Mouse (Mus musculus): ENCODE data around the gene Tmem238. TPM values are rescaled to one million over a fixed set of nuclear protein-coding genes. Genes with fewer than 3 reads are reported as not detected.
"Not testable (repeated sequence)": the region's sequence is repeated elsewhere in the genome, so short reads cannot be mapped to it uniquely, and the experiment has no call there.

The Tmem238 gene
- 10 to 100 TPM; 10.4 to 11.3 TPM for total RNA-seq (2021)
- long read RNA-seq, experiment 1, transcript Tmem238-201 (2 exons, 1,375 nt): major isoform, 60 of 68 reads
- long read RNA-seq, experiment 1, partial matches to known transcripts: 0 of 68 reads
- long read RNA-seq, experiment 1, other reads (novel, unspliced or antisense): 4 of 68 reads
- long read RNA-seq, experiment 2, transcript Tmem238-201 (2 exons, 1,375 nt): major isoform, 30 of 31 reads
- long read RNA-seq, experiment 2, partial matches to known transcripts: 0 of 31 reads
- long read RNA-seq, experiment 2, other reads (novel, unspliced or antisense): 1 of 31 reads

DNA sequence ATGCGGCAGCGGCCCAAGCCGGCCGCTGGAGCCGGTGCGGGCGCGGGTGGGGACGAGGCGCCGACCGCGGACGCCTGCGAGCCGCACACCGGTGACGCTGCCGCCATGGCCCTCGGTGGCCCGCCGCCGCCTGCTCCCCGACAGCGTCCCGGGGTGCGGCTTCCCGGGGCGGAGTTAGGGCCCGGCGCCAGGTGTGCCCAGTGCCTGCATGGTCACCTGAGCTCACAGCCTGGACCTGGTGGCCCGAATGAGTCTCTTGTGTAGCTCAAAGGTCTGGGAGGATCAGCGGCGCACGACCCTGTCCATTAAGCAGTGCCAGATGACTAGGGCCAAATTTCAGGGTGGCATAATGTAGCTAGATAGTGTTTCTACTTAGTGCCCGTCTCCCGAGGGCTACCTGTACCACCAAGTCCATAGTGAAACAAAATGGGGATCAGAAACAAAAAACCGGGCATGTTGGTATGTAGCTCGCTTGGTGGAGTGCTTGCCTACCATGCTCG lies at the start of gene Tmem238:
Gene Tmem238, minus strand, starts transcription at position 221 of the 500 bp plus-strand sequence.
- DNase-seq: peak; percentile 77

DNA sequence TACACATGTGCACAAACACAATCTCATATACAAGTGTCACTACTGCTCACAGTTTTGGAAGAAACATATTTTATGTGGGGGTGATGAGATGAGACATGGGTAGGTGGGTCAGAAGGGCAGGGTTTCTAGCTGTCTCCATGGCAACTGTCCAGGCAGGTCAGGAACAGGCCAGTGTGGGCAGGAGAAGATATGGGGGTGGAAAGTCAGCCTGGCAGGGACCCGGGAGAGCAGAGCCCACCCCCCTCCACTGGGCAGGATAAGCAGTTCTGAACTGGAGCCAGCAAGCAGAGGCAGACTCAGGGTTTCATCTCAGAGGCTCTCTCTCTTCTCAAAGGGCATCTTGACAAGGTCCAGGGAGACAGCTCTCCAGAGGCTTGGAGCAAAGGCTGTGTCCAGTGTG lies 48.2 kb upstream of the Tmem238 start:
- DNase-seq: no peak

DNA sequence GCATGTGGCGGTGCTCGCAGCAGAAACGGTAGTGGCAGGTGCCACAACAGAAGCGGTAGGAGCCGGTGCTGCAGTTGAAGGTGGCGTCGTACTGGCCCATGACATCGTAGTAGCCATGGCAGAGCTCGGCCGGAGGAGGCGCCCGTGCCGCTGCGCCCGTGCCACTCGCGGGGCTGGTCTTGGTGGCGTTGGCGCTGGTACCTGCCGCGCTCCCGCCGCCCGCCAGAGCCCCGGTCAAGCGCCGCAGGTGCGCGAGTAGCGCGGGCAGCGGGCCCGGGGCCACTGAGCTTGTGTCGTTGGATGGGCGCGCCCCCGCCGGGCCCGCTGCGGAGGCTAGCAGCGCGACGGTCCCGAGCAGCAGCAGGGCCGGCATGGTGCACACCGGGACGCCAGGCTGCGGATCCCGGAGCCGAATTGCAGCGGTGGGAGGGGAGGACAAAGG lies 46.9 kb upstream of the Tmem238 start:
- DNase-seq: peak; percentile 80

DNA sequence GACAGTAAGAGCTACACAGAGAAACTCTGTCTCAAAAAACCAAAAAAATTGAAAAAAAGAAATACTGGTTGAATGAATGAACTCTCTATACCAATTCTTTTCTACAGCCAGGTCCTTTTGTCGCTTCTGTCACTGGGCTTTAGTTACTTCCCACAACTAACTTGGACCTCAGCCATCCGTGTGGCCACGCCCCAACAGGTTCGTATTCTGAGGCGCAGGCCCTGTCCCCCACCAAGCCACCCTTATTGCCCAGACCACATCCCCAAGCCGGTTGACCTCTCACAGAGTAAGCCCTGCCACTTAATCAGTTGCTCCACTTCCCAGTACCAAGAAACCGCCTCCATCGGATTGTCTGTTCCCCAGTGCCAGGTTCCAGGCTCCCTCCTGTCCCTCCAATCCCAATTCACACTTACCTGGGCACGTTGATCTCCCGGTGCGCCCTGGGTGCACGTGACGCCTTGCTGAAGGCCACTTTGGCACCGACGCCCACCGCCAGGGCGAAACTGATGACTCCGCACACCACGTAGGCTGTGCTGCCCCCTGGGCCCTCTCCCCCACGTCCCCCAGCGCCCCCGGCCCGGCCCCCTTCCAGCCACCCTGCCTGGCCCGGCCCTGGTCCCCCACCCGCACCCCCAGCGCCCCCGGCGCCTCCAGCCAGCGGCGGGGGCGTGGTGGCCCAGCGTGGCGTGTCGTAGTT lies 46.3 kb upstream of the Tmem238 start:
- DNase-seq: no peak

DNA sequence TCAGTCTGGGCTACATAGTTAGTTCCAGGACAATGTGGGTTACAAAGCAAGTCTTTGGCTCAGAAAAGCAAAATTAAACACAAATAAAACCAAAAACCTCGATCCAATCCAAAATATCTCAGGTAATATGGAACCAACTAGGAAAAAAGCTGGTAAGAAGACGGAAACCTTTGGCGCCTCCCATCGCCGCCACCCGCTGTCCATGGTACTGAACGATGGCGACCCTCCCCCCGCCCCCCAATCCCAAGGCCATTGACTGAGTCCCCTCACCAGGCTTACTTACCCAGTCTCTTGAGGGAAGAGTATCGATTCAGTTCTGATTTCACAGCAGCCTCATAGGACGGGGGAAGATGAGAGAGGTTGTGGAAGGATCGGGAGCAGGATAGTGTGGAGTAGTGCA lies 41.0 kb upstream of the Tmem238 start:
- DNase-seq: no peak

DNA sequence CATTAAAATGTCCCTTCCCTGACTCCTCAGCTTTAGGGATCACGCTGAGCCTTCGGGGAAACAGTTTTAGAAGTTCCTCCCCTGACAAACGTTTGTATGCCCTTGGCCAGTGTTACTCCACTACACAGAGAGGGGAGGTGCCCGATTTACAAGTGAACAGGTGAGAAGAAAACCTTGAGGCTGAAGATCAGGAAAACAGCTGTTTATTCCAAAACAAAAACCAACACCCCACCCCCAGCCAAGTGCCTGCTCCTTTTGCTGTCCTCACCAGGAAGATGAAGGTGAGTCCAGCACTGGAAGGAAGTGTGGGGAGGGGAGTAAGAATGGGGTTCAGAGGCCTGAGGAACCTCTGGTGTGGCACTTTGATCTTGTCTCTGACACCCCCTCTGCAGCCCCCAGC lies 35.9 kb upstream of the Tmem238 start:
- no peak for DNase-seq

DNA sequence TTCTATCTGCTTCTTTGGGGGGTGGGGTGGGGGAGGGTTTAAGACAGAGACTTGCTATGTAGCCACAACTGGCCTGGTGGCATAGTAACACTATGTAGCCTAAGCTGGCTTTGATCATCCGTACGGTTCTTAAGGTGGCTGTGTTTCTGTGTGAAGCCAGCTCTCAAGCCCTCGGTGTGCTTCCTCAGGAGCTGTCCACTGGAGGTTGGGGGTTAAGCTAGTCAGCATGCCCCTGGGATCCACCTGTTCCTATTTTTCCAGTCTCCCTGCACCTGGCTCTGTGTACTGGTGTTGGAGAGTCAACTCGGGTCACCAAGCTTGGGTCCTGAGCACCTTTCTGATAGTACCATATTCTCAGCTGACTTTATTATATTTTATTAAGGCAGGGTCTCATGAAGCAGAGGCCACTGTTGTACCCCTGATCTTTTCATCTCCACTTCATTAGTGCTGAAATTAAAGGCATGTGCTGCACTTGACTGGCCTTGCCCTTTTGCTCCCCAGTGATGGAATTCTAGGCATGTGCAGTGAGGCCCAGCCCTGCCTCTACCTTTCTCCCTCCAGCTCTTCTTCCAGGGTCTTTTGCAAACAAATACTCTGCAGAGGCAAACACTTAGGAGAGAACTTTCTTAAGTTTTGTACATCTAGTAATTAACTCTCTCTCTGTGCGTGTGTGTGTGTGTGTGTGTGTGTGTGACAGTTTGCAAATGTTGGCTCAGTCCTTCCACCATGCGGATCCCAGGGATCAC lies 32.9 kb upstream of the Tmem238 start:
- no peak for DNase-seq

DNA sequence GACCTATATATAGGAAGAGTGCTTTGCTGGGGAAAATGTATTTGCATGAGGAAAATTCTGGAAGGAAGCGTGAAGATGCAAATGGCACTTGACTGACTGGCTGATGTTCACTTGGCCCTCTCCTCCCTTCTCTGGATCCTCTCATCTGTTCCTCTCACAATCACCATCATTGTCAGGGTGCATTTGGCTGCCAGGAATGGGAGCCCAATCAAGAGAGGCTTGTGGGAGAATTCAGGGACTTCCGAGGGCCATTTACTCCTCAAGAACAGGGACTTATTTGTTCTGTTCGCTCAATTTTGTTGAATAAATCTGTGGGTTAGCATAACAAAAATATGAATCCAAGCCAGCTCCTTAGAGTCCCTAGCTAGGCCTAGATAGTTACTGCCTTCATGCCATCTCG lies 32.2 kb upstream of the Tmem238 start:
- DNase-seq: no peak

DNA sequence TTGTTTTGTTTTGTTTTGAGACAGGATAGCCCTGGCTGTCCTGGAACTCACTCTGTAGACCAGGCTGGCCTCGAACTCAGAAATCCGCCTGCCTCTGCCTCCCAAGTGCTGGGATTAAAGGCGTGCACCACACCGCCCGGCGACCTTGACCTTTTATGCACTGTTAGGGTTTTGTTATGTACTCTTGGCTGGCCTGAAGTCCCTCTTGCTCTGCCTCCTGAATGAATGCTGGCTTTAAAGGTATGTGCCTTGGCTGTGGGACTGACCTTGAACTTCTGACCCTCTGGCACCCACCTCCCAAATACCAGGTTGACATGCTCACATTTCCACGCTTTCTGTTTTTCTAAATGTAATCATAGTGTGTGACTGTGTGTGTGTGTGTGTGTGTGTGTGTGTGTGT lies 31.5 kb upstream of the Tmem238 start:
- not testable (repeated sequence) for DNase-seq

DNA sequence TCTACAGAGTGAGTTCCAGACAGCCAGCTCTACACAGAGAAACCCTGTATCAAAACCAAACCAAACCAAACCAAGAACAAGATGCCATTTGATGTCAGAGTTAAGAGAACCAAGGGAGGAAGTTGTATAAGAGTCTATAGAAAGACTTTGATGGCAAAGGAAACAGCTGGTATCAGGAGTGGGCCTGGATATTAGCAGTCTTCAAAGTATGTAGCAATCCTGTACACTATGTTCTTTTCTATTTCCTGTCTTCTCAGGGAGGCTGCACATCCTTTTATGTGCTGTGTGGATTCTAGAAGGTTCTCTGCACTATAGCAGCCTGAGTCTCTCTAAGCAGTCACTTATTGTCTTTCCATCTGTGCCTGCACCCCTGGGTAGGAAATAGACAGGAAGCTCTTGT lies 27.1 kb upstream of the Tmem238 start:
- no peak for DNase-seq

DNA sequence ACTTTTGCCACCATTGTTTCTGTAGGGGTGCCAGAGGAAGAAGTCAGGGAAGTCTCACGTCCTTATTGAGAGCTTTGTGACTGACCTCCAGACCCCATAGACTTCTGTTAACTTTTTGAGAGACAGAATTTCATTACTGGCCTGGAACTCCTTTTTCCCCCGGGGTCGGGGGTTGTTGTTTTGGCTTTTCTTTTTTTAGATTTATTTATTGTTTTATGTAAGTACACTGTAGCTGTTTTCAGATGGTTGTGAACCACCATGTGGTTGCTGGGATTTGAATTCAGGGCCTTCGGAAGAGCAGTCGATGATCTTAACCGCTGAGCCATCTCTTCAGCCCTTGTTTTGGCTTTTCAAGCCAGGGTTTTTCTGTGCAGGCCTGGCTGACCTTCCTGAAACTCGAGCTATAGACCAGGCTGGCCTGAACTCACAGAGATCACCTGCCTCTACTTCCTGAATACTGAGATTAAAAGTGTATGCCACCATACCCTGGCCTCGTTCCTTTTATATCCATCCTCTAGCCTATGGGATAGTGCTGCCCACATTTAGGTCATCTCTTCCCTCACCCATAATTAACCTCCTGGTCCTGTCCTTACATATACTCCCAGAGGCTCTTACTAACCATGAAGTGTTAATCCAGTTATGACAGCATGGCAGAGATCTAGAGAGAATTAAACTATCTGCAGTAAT lies 23.8 kb upstream of the Tmem238 start:
- DNase-seq: no peak

DNA sequence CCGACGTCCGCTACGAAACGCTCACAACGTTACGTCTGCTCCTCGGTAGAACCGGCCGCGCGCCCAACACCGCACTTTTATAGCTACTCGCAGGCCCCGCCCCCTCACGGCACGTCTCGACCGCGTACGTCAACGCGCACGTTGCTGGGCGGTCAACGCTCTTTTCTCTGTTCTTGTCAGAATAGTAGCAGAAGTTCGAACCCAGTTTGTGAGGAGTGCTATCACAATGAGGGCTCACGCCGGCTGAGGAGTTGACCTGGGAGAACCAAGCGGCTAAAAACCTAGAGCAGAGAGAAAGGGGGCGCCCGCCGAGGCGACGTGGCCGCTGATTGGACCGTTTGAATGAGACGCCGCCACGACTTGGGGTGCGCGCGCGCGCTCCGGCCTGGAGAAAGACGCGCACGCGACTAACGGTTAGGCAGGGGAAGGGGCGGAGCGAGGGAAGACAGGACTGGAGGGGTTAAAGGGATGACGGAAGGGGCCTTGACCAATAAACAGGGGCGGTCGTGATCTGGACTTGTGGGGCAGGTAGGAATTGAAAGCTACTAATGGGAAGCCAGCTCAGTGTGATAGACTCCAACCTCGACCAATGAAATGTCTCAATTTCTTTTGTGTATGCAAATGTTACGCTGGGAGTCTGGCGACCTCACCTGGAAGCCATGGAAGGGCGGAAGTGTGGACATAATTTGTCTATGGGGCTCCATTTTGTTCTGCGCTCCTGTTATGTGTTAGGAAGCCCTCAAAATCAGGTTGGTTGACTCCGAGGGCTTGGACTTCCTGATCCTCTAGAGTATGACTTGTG lies 23.0 kb upstream of the Tmem238 start, which contains the start of gene Ube2s:
Gene Ube2s, minus strand, starts transcription at position 288 of the 802 bp plus-strand sequence.
- DNase-seq: peak; percentile 97

DNA sequence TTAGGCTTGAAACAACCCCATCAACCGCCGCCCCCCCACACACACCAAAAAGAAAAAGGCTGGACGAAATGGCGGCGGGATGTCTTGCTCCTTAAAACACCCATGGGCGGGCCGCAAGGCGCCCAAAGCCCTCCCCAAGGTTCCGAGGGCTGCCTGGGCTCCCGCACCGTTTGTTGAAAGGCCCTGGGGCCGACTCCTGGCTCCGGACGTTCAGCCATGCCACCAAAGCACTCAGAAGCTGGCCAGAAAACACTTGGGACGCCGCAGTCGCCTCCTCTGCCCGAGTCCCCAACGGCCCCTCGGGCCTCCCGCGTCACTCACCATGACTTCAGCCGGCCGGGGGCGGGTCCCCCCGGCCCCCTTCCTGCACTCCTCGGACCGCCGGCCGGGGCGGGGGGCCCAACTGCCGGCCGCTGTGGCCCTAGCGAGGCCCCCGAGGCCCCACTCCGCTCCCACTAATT lies 22.4 kb upstream of the Tmem238 start:
- no peak for DNase-seq

DNA sequence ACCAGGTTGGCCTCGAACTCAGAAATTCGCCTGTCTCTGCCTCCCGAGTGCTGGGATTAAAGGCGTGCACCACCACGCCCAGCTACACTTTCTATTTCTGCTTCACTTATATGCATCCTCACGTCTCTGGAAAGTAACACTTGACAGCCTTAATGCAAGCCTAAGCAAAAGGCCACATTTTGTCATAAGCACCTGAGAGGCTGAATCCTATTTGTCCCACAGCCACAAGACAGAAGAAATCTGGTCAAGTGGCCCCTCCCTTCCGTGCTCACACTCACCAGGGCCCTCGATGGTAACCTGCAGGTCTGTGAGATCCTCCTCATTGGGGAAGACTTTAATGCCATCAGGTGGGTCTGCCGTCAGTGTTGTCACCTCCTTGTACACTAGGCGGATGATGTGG lies 21.7 kb upstream of the Tmem238 start:
- not testable (repeated sequence) for DNase-seq

DNA sequence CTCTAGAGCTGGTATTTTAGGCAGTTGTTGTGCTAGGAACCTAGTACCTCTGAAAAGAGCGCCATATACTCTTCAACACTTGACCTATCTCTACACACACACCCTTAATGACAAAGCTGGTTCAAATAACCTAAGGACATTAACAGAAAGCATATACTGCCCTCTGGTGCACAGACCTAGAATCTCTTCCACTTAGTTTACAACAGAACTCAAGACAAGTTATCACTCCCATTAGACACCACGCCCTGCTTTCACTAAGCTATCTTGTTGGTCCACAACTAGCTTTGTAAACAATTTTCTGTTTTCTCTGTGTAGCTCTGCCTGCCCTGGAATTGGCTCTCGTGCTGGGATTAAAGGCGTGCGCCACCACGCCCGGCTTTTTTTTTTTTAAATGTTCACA lies 17.3 kb upstream of the Tmem238 start:
- DNase-seq: peak; percentile 34

DNA sequence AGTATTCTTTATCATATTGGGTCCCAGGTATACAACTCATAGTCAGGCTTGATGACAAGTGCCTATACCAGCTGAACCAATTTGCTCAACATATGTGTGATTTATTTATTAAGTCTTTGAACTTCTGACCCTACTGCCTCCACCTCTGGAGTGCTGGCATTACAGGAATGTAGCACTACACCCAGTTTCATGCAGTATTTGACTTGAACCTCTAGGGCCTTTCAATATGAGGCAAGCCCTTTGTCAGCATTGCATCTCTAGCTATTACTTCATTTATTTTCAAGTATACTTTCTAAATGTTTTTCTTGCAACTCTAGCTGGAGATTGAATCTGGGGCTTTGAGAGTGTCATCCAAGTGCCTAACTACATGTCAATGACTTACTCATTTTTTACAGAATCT lies 12.8 kb upstream of the Tmem238 start:
- no peak for DNase-seq

DNA sequence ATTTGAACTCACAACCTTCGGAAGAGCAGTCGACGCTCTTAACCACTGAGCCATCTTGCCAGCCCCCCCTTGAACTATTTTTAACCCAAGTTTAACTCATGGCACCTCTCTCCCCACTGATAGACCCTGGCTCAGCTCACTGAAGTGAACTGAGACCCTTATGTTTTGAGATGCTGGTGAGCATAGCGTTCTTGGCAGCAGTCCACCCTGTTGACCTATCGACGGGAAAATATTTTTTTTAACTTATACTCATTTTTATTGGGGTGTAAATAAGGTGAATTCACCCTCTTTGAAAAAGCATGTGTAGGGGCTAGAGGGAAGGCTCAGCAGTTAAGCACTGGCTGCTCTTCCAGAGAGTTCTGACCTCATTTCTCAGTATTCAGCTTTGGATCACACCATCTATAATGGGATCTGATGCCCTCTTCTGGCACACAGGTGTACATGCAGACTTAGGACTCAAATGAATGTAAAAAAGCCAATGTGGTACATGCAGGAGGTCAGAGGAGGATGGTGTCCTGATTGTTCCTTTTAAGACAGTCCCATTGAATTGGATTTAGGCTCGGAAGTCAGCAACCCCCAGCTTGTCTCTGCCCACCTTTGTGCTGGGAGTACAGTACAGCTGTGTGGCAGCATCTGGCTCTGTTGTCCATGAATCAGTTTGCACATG lies 6.4 kb upstream of the Tmem238 start:
- no peak for DNase-seq

DNA sequence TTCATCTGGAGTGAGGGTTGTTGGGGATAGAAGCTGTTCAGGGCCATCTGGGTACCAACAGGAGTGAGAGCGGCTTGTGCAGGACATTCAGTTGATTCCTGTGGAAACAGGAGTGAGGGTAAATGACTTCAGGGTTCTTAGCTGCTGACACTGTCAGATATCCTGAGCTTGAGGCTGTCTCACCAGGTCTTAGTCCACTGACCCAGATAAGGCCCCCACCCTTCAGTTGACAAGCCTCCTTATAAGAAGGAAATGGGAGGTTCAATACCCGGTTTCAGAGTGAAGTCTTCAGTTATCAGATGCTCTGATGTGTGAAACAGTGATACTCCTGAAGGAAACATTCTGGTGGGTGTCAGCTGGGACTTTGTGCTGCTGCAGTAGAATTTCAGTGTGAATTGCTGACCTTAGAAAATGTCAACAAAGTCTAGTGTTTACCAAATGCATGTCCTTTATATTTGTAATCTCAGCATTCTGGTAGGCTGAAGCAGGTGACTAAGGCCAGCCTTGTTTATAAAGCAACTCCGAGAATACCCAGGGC lies 5.2 kb upstream of the Tmem238 start:
- DNase-seq: no peak

DNA sequence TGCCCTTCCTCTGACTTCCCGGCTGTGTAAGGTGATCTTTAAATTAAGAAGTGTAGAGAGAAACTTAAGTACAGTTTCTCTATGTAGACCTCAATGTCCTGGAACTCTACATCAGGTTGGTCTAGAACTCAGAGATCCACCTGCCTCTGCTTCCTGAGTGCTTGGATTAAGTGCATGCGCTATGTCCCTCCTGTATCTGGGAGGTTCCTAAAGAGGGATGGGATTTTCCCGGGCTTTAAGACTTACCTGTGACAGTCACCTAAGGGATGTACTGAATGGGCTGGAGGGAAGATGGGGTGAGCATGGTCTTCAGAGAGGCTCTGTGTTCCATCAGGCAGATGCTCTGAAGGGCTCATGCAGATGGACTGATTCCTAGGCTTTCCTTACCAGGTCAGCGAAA lies 4.2 kb upstream of the Tmem238 start:
- no peak for DNase-seq

DNA sequence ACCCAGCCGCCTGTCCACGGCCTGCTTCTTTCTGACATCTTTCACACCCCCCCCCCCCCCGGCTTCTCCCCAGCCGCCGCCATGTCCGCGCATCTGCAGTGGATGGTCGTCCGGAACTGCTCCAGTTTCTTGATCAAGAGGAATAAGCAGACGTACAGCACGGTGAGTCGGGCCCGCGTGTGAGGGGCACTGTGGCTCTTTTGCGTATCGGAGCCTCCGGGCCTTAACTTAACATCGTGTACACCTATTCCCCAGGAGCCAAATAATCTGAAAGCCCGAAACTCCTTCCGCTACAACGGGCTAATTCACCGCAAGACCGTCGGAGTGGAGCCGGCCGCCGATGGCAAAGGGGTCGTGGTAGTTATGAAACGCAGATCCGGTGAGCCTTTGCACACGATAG lies 3.8 kb upstream of the Tmem238 start:
- DNase-seq: not testable (repeated sequence)
